Mouse (Mus musculus): Measurements from ENCODE around the gene Cfap45. TPM values are rescaled to one million over a fixed set of nuclear protein-coding genes. Genes with fewer than 3 reads are reported as not detected.

The Cfap45 gene
- polyA plus RNA-seq, 1 experiment = 0.02 TPM

DNA sequence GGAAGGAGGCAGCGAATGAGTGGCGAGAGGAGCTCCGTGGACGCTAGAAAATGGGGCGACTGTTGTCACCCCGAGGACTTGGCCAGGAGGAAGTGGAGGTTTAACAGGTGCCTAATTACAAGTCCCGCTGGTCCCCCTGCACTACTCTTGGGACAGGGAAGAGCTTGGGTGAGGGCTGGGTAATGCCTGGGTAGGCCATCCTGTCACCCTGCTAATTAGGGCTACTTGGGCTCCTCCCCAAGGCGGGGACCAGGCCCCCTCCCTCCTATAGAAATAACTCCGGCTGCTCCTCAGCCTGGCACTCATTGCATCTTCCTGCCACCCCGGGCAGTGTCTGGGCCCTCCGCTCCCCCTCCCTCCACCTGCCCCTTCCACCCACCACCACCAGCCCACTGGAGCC lies 35.0 kb downstream of the Cfap45 start, which contains the start of gene Vsig8:
Vsig8 (plus strand) TSS at position 301 of the 400 bp plus-strand sequence.
- Histone ChIP-seq H3K27me3 (ENCODE audit: control insufficient read depth) (peaks cover 18% of the 10 kb centered on the region), H3K9me3 (ENCODE audit: control insufficient read depth, low read length) (no peaks in the 10 kb centered on the region), H3K4me3 (replicated peaks) (no peak within 1 kb of the TSS), H3K36me3 (ENCODE audit: control insufficient read depth) (no peaks in the 10 kb centered on the region), H3K4me1 (ENCODE audit: control insufficient read depth) (no peaks in the 10 kb centered on the region)
- TF ChIP-seq GATA1 (IDR thresholded peaks at IDR 0.05; ENCODE audit: low read length) (no peak), TAL1 (IDR thresholded peaks at IDR 0.05; ENCODE audit: low read length) (no peak)

DNA sequence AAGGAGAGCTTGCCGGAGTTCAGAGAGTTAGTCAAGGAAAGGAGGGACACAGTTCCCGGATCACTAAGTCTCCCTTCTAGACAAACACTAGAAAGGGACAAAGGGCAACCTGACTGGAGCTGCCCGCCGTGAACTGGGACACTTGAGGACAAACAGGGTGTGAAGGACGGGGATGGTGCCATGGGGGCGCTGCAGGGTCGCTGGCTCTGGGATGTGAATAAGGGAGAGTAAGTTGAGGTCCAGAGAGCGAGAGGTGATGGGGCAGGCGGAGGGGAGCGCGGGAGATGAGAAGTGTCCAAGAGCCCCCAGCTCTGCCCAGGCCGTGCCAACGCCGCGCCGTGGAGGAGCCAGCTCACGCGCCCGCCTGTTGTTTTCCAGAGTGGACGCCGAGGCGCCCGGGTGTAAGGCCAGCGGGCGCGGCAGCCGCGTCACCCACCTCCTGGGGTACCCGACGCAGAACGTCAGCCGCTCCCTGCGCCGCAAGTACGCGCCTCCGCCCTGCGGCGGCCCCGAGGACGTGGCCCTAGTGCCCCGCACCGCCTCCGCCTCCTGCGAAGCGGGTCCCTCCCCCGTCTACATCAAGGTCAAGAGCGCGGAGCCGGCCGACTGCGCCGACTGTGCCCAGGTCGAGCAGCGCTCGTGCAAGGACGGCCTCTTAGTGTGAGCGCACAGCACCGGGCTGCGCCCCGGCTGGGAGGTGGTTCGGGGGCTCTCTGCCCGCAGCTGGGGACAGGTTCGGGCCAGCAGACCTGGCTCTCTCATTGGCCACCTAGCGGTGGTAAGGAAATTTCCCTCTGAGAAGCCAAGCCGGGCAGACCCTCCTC lies 42.3 kb downstream of the Cfap45 start:
- no peaks in the 10 kb centered on the region for H3K36me3 ChIP-seq (ENCODE audit: control insufficient read depth)
- no peak for TF ChIP-seq TAL1 (IDR thresholded peaks at IDR 0.05; ENCODE audit: low read length)
- H3K27me3 ChIP-seq (ENCODE audit: control insufficient read depth) = peaks cover 61% of the 10 kb centered on the region
- no peaks in the 10 kb centered on the region for H3K9me3 ChIP-seq (ENCODE audit: control insufficient read depth, low read length)
- H3K4me3 ChIP-seq (replicated peaks) = peak overlapping the region; percentile 35
- H3K4me1 ChIP-seq (ENCODE audit: control insufficient read depth) = no peaks in the 10 kb centered on the region

DNA sequence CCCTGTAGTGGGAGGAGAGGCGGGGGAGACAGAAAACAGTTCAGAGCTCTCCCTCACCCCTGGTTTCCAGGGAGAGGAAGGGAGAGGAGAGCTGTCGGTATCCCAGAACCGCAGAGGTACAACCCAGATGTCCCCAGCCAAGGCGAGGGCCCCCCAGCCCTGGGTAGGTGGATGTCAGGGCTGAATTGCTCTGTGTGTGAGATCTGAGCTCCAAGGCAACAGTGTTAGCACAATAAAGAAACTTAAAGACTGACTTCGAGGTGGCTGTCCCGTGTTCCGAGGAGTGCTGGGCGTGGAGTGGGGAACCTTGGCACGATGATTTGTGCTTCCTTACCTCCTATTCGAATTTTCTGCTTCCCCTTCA lies 42.8 kb downstream of the Cfap45 start:
- Histone ChIP-seq H3K9me3 (ENCODE audit: control insufficient read depth, low read length) (no peaks in the 10 kb centered on the region), H3K27me3 (ENCODE audit: control insufficient read depth) (peaks cover 61% of the 10 kb centered on the region), H3K4me1 (ENCODE audit: control insufficient read depth) (no peaks in the 10 kb centered on the region), H3K36me3 (ENCODE audit: control insufficient read depth) (no peaks in the 10 kb centered on the region), H3K4me3 (replicated peaks) (no peak overlapping the region)
- TF ChIP-seq TAL1 (IDR thresholded peaks at IDR 0.05; ENCODE audit: low read length) = no peak
- TF ChIP-seq GATA1 (IDR thresholded peaks at IDR 0.05; ENCODE audit: low read length) = no peak

DNA sequence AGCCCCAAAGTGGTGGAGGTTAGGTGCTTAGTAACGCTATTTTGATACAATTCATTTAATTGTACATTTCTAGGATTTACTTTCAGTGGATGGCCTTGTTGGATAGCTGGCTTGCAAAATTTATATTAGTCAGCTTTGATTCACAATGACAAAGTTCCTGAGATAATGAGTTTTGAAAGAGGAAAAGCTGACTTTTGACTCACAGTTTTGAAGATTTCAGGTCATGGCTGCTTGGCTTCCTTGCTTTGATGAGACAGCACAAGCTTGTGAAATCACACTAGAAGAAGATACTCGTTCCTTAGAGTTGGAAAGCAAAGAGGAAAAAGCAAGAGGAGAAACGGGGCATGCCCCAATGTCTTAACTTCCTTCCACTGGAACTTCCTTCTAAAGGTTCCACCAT lies 45.5 kb downstream of the Cfap45 start:
- no peaks in the 10 kb centered on the region for H3K9me3 ChIP-seq (ENCODE audit: control insufficient read depth, low read length)
- no peak for TF ChIP-seq GATA1 (IDR thresholded peaks at IDR 0.05; ENCODE audit: low read length)
- no peak for TF ChIP-seq TAL1 (IDR thresholded peaks at IDR 0.05; ENCODE audit: low read length)
- H3K4me3 ChIP-seq (replicated peaks) = no peak overlapping the region
- H3K4me1 ChIP-seq (ENCODE audit: control insufficient read depth) = no peaks in the 10 kb centered on the region
- no peaks in the 10 kb centered on the region for H3K36me3 ChIP-seq (ENCODE audit: control insufficient read depth)
- peaks cover 43% of the 10 kb centered on the region for H3K27me3 ChIP-seq (ENCODE audit: control insufficient read depth)

DNA sequence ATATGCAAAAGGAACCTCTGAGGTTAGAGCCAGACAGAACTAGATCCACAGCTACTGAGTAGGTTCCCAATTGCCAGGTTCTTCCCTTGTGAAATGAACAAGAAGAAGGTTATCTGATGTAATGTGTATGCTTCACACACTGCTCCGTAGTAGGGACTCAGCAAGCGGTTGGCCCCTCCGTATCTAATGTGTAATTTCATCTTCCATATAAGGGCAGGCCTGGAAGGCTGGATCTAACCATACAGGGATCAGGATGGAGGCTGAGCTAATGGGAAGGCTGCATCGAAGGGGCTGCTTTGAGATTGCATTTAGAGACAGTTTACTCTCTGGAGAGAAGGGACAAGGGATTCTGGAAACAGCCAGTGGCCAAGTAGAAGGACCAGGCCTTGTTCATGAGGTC lies 47.2 kb downstream of the Cfap45 start:
- H3K4me3 ChIP-seq (replicated peaks) = no peak overlapping the region
- peaks cover 28% of the 10 kb centered on the region for H3K27me3 ChIP-seq (ENCODE audit: control insufficient read depth)
- no peaks in the 10 kb centered on the region for H3K4me1 ChIP-seq (ENCODE audit: control insufficient read depth)
- no peaks in the 10 kb centered on the region for H3K36me3 ChIP-seq (ENCODE audit: control insufficient read depth)
- TF ChIP-seq TAL1 (IDR thresholded peaks at IDR 0.05; ENCODE audit: low read length) (no peak), GATA1 (IDR thresholded peaks at IDR 0.05; ENCODE audit: low read length) (no peak)
- H3K9me3 ChIP-seq (ENCODE audit: control insufficient read depth, low read length) = no peaks in the 10 kb centered on the region

DNA sequence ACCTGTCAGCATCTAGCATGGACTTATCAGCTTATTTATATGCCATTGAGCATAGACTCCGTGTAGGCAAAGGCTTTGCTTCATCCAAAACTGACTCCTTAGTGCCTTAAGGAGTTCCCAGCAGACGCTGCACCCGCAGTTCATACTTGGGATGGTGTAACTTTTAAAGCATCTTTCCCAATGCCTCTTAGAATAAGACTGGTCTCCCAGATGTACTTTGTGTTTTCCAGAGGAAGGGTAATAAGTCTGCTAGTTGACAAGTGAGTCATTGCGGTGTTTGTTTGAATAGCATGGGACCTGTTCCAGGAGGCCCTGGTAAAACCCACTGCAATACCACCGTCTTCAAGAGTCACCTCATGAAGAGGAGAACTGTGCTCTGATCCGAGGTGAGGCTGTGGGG lies 59.5 kb downstream of the Cfap45 start:
- H3K27me3 ChIP-seq (ENCODE audit: control insufficient read depth) = peaks cover 10% of the 10 kb centered on the region; the same call in 1 of the 2 replicates
- H3K9me3 ChIP-seq (ENCODE audit: control insufficient read depth, low read length) = no peaks in the 10 kb centered on the region
- no peaks in the 10 kb centered on the region for H3K4me1 ChIP-seq (ENCODE audit: control insufficient read depth)
- no peak overlapping the region for H3K4me3 ChIP-seq (replicated peaks)
- no peaks in the 10 kb centered on the region for H3K36me3 ChIP-seq (ENCODE audit: control insufficient read depth)
- TF ChIP-seq TAL1 (IDR thresholded peaks at IDR 0.05; ENCODE audit: low read length) (no peak), GATA1 (IDR thresholded peaks at IDR 0.05; ENCODE audit: low read length) (no peak)

DNA sequence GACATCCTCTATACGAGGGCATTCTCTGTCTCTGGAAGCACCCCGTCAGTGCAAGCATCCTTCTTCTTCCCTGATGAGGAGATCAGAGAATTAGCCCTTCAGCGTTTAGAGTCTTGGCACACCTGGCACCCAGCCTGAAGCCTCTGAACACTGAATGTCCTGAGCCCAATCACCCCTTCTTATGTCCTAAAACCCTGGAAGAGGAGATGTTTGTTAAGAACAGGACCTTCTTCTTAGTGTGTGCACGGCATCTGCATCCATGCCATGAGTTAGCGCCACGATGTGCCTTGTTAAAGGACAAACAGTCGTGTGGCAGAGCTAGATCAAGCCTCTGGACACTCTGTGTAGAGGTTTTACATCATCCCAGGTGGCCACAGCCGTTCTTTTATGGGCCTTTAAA lies 61.8 kb downstream of the Cfap45 start:
- Histone ChIP-seq H3K27me3 (ENCODE audit: control insufficient read depth) (peaks cover 13% of the 10 kb centered on the region), H3K4me3 (replicated peaks) (no peak overlapping the region), H3K9me3 (ENCODE audit: control insufficient read depth, low read length) (no peaks in the 10 kb centered on the region), H3K4me1 (ENCODE audit: control insufficient read depth) (no peaks in the 10 kb centered on the region), H3K36me3 (ENCODE audit: control insufficient read depth) (no peaks in the 10 kb centered on the region)
- no peak for TF ChIP-seq TAL1 (IDR thresholded peaks at IDR 0.05; ENCODE audit: low read length)
- TF ChIP-seq GATA1 (IDR thresholded peaks at IDR 0.05; ENCODE audit: low read length) = no peak

DNA sequence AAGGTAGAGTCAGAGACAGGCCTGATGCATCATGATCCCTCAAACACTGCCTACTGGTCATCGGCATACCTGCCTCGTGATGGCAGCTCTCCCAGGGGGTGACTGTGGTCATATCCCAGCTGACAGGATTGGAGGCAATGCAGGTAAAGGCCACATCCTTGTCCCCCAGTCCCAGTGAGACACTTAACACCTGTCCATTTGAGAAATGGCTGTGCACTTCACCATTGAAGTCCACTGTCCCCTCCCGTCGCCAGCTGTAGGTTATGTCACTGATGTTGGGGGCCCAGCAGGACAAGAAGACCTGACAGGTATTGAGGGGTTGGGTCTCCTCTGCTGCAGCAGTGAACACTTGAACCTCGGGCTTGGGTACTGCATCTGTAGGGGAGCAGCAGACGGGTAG lies 63.7 kb downstream of the Cfap45 start:
- H3K4me1 ChIP-seq (ENCODE audit: control insufficient read depth) = no peaks in the 10 kb centered on the region
- no peaks in the 10 kb centered on the region for H3K9me3 ChIP-seq (ENCODE audit: control insufficient read depth, low read length)
- no peak overlapping the region for H3K4me3 ChIP-seq (replicated peaks)
- H3K27me3 ChIP-seq (ENCODE audit: control insufficient read depth) = peaks cover 13% of the 10 kb centered on the region
- TF ChIP-seq TAL1 (IDR thresholded peaks at IDR 0.05; ENCODE audit: low read length) = no peak
- TF ChIP-seq GATA1 (IDR thresholded peaks at IDR 0.05; ENCODE audit: low read length) = no peak
- H3K36me3 ChIP-seq (ENCODE audit: control insufficient read depth) = no peaks in the 10 kb centered on the region

DNA sequence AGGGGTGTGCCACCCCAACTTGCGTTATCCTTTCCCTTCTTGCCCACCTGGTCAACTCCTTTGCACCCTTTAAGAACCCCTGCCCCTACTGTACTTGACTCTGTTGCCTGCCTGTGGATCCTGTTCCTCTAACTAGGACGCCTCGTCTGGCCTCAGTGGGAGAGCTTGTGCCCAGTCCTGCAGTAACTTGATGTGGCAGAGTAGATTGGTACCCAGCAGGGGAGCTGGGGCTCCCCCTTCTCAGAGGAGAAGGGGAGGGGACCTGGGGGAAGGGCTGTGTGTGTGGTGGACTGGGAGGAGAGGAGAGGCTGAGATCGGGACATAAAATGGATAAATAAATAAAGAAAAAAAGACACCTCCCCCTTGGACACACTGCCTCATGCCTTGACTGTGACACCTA lies 64.4 kb downstream of the Cfap45 start:
- H3K4me3 ChIP-seq (replicated peaks) = no peak overlapping the region
- TF ChIP-seq TAL1 (IDR thresholded peaks at IDR 0.05; ENCODE audit: low read length) (no peak), GATA1 (IDR thresholded peaks at IDR 0.05; ENCODE audit: low read length) (no peak)
- H3K36me3 ChIP-seq (ENCODE audit: control insufficient read depth) = no peaks in the 10 kb centered on the region
- no peaks in the 10 kb centered on the region for H3K4me1 ChIP-seq (ENCODE audit: control insufficient read depth)
- peaks cover 13% of the 10 kb centered on the region for H3K27me3 ChIP-seq (ENCODE audit: control insufficient read depth)
- no peaks in the 10 kb centered on the region for H3K9me3 ChIP-seq (ENCODE audit: control insufficient read depth, low read length)
